In genomic region chr2:102901828-102902223, GRCm38 (mm10) we compare ENCODE assay signal across 8 mouse cellular contexts. TPM values are rescaled to one million over a fixed set of nuclear protein-coding genes. Genes with fewer than 3 reads are reported as not detected.
DNase-seq lines count a peak whose midpoint lies in the region; ATAC-seq and TF ChIP-seq lines count a peak whose summit lies in the region.

No protein-coding gene starts in this region.

- H3K4me2 ChIP-seq in forebrain, embryonic 16.5 days (ENCODE audit: low read length), result peak overlapping the region; percentile 68
- H3K4me2 ChIP-seq in liver, embryonic 15.5 days, result peak overlapping the region; percentile 85

- no peaks in the 10 kb centered on the region for H3K27me3 ChIP-seq in C2C12 (ENCODE audit: control insufficient read depth, insufficient read depth, insufficient read length)
- peaks cover 2% of the 10 kb centered on the region; the same call in 1 of the 2 replicates for H3K27me3 ChIP-seq in forebrain, embryonic 16.5 days (replicated peaks; ENCODE audit: control insufficient read depth, insufficient read depth, low read length)
- no peaks in the 10 kb centered on the region for H3K27me3 ChIP-seq in liver, embryonic 15.5 days

- intact Hi-C loops in gastrocnemius, adult 2 months (cut with DNase I), result no loop called here
- intact Hi-C loops in gastrocnemius, postnatal 36 days (cut with DNase I), result no loop called here

- no peak for TF ChIP-seq CTCF in gastrocnemius, adult 2 months (IDR thresholded peaks at IDR 0.05)
- no peak for TF ChIP-seq CTCF in C2C12 (IDR thresholded peaks at IDR 0.05; ENCODE audit: control insufficient read depth, insufficient read depth, insufficient read length)

- no peaks in the 10 kb centered on the region for H3K9me3 ChIP-seq in forebrain, embryonic 16.5 days (ENCODE audit: control insufficient read depth, low read length)
- H3K9me3 ChIP-seq in liver, embryonic 15.5 days (replicated peaks), result no peaks in the 10 kb centered on the region

- peak overlapping the region; percentile 83 for H3K4me3 ChIP-seq in gastrocnemius, adult 2 months
- H3K4me3 ChIP-seq in C2C12 (ENCODE audit: insufficient read depth, poor library complexity, severe bottlenecking), result no peak overlapping the region
- peak overlapping the region; percentile 33 for H3K4me3 ChIP-seq in forebrain, embryonic 16.5 days (replicated peaks; ENCODE audit: low read length)
- H3K4me3 ChIP-seq in liver, embryonic 15.5 days (replicated peaks), result peak overlapping the region; percentile 65

- peaks cover 41% of the 10 kb centered on the region for H3K79me3 ChIP-seq in C2C12 (ENCODE audit: low read depth)

- peaks cover 45% of the 10 kb centered on the region for H3K79me2 ChIP-seq in C2C12 (ENCODE audit: control insufficient read depth, insufficient read depth)

- no peak for DNase-seq in gastrocnemius, adult 2 months
- no peak for DNase-seq in gastrocnemius, postnatal 36 days
- DNase-seq in frontal cortex, postnatal 10 days (ENCODE audit: low spot score in 2 of 2), result no peak
- DNase-seq in frontal cortex, postnatal 25 days (ENCODE audit: low spot score in 2 of 2), result no peak

- no peak for ATAC-seq in forebrain, embryonic 16.5 days
- ATAC-seq in liver, embryonic 15.5 days (ENCODE audit: insufficient read depth), result no peak
- ATAC-seq in CD4-positive, CD25-positive, alpha-beta regulatory T cell, adult 4 months, result no peak

- peaks cover 18% of the 10 kb centered on the region for H3K36me3 ChIP-seq in C2C12 (ENCODE audit: control insufficient read depth, insufficient read depth)
- no peaks in the 10 kb centered on the region for H3K36me3 ChIP-seq in forebrain, embryonic 16.5 days (ENCODE audit: control insufficient read depth, insufficient read depth)
- no peaks in the 10 kb centered on the region for H3K36me3 ChIP-seq in liver, embryonic 15.5 days (replicated peaks)

- H3ac ChIP-seq in C2C12 (ENCODE audit: control insufficient read depth, insufficient read length, low read depth), result peak overlapping the region; percentile 16

- peaks cover 9% of the 10 kb centered on the region for H3K4me1 ChIP-seq in forebrain, embryonic 16.5 days (replicated peaks; ENCODE audit: control insufficient read depth, insufficient read depth, low read length)
- H3K4me1 ChIP-seq in liver, embryonic 15.5 days (replicated peaks), result peaks cover 44% of the 10 kb centered on the region

- WGBS in forebrain, embryonic 16.5 days, result 16% methylated on average over 3 of the region's 3 CpGs
- 18% methylated on average over 3 of the region's 3 CpGs for WGBS in liver, embryonic 15.5 days (ENCODE audit: insufficient replicate concordance)

- no peak overlapping the region for H3K9ac ChIP-seq in forebrain, embryonic 16.5 days (replicated peaks; ENCODE audit: low read depth, low read length)
- H3K9ac ChIP-seq in liver, embryonic 15.5 days, result peak overlapping the region; percentile 61

- H3K27ac ChIP-seq in gastrocnemius, adult 2 months, result peak overlapping the region; percentile 87
- H3K27ac ChIP-seq in forebrain, embryonic 16.5 days (ENCODE audit: low read length), result no peak overlapping the region
- H3K27ac ChIP-seq in liver, embryonic 15.5 days (replicated peaks), result no peak overlapping the region

TF ChIP-seq in C2C12, 6 proteins besides CTCF, POLR2A, EP300 and RAD21:
- no peak for TF ChIP-seq FOSL1 (IDR thresholded peaks at IDR 0.05; ENCODE audit: insufficient read depth, low read length, poor library complexity, severe bottlenecking)
- TF ChIP-seq MAX (IDR thresholded peaks at IDR 0.05), result no peak
- TF ChIP-seq USF1 (IDR thresholded peaks at IDR 0.05; ENCODE audit: low read depth), result no peak
- TF ChIP-seq MYOG (IDR thresholded peaks at IDR 0.05; ENCODE audit: control insufficient read depth, extremely low read depth, insufficient read length), result no peak

RNA-seq across cellular contexts. Expression of gene Cd44, which starts 0.4 kb away (rescaled TPM):
- total RNA-seq in gastrocnemius, adult 2 months (2021), result 1 to 10 TPM; 4.1 to 6.1 TPM
- total RNA-seq in gastrocnemius, postnatal 36 days (2021), result 1 to 10 TPM; 5.3 to 6.0 TPM
- 87.6 TPM for polyA plus RNA-seq in C2C12 (2012; fragmentation: generic; extraction: Trizol)
- polyA plus RNA-seq in forebrain, embryonic 16.5 days (2015; fragmentation: Nextera tagmentation; extraction: Ambion mirVana), result 1.3 and 2.0 TPM in 2 replicates
- 15.5 and 15.8 TPM in 2 replicates for polyA plus RNA-seq in liver, embryonic 15.5 days (2015; fragmentation: Nextera tagmentation; extraction: Ambion mirVana)
- polyA plus RNA-seq in CD4-positive, CD25-positive, alpha-beta regulatory T cell, adult 4 months (2017; shearing (Covaris generic)), result 10 to 100 TPM; 77.5 to 92.7 TPM
